Mouse (Mus musculus) Patski (cell line): ENCODE data around the gene Lct. TPM values are rescaled to one million over a fixed set of nuclear protein-coding genes. Genes with fewer than 3 reads are reported as not detected.

Source experiments
- ATAC-seq: fragments of 100-300 bp; one replicate; pipeline ENCODE4 v1.8.0; 2021
- CTCF ChIA-PET: fragments of 350-600 bp; sonication (Branson Sonifier 250); formaldehyde crosslinking; loops from one replicate; lab custom pipeline; 2022; ENCODE audit warnings: inconsistent platforms; lab: Charles Lee
- POLR2A ChIA-PET: fragments of 350-600 bp; sonication (Branson Sonifier 250); formaldehyde crosslinking; loops from one replicate; lab custom pipeline; 2022; ENCODE audit warnings: antibody characterized with exemption, inconsistent platforms; lab: Charles Lee
- DNase-seq: peaks from one replicate; pipeline ENCODE4 v3.0.0-alpha.2; 2011; ENCODE audit warnings: low read depth, low spot score
- H3K27me3 ChIP-seq: fragments of 371-371 bp; one replicate; pipeline ENCODE4 v1.5.1; 2021
- CTCF ChIP-seq: fragments of 100-300 bp; IDR thresholded peaks from one replicate; pipeline ENCODE4 v1.5.1; 2021
- in situ Hi-C: fragments of 300-500 bp; cut with MboI; formaldehyde crosslinking; loops from 3 replicates; pipeline ENCODE4 v1.11.1; 2018; ENCODE audit warnings: low pct_unique_long_range_greater_than_20kb, mixed read lengths
- polyA plus RNA-seq: library from polyadenylated mRNA; unstranded; gene quantifications from one replicate; pipeline ENCODE4 v1.2.3, GENCODE M21; 2021

The Lct gene
- polyA plus RNA-seq, 1 experiment from 2014 or later = 0.04 TPM

DNA sequence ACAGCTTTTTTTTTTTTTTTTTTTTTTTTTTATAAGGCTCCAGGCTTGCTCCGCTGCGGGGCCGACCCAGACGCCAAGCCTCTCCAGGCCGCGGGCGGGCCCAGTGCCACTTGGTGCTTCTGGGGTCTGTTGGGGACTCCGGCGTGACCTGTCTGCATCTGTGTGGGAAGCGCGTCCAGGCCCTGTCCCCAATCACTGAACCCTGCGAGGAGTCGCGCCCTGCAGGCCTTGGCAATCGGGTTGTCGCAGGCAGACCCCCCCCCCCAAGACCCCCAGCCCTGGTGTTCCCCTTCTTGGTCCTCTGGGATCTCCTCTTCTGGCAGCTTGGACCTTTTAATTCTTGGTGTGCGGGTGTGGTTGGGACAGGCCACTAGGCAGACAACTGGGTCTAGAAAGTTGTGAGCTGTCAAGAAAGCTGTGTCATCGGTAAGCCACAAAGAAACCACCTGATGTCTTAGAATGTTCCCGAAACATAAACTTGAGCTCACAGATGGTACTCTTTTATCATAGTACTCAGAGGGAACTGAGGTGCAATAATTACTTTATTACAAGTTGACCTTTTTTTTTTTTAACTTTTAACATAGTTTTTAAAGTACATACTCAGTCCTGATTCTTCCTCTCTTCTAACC lies 83.3 kb downstream of the Lct start:
- DNase-seq = no peak

GRCm38 (mm10) chr1:128243996-128244726 lies 84.0 kb downstream of the Lct start:
- CTCF ChIA-PET = no interaction called here
- no peaks in the 10 kb centered on the region for H3K27me3 ChIP-seq
- peak; percentile 89 for ATAC-seq
- TF ChIP-seq CTCF = no peak
- POLR2A ChIA-PET = interaction anchor here (0.6 to 0.7 kb wide), 5 partner anchors 29 to 401 kb away, joined by 3 to 6 read pairs (median 4); no protein-coding TSS in a partner anchor
- in situ Hi-C loops = no loop called here
- peak; percentile 81 for DNase-seq

More for the DNA sequence above, 83.3 kb downstream of the Lct start:
- TF ChIP-seq CTCF = no peak
- in situ Hi-C loops = no loop called here
- H3K27me3 ChIP-seq = no peaks in the 10 kb centered on the region
- POLR2A ChIA-PET = interaction anchor here (0.6 to 0.7 kb wide), 5 partner anchors 30 to 402 kb away, joined by 3 to 6 read pairs (median 4); no protein-coding TSS in a partner anchor
- ATAC-seq = peak; percentile 19
- CTCF ChIA-PET = no interaction called here

- DNase-seq (no peak), ATAC-seq (peak; percentile 20)
- POLR2A ChIA-PET = no interaction called here
- in situ Hi-C loops = no loop called here
- TF ChIP-seq CTCF = no peak
- H3K27me3 ChIP-seq = no peaks in the 10 kb centered on the region
- CTCF ChIA-PET = no interaction called here
Measured at GRCm38 (mm10) chr1:128243627-128243995, 84.5 kb downstream of the Lct start, which contains the start of gene Ubxn4. Ubxn4 (plus strand) TSS chr1:128243964.

DNA sequence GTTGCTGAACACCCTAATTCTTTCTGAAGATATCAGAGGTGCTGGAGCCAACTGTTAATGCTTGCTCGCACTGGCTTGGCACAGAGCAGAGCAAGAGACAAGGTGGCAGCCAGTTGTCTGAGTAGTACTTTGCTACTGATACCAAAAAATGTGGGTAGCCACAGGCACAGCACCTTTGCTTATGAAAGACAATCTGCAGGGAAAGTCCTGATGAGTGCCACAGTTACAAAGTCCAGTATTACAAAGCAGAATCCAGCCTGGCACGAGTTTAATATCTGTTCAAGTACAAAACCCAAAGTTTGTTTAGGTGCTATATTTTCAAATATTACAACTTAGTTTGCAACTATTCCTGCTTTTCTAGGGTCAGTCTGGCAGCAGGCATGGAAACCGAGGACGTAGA lies 92.9 kb downstream of the Lct start:
- in situ Hi-C loops = no loop called here
- ChIA-PET POLR2A (interaction anchor here (0.6 kb wide), 1 partner anchor 303 kb away, joined by 3 read pairs; no protein-coding TSS in a partner anchor), CTCF (no interaction called here)
- TF ChIP-seq CTCF = no peak
- DNase-seq (no peak), ATAC-seq (no peak)
- H3K27me3 ChIP-seq = no peaks in the 10 kb centered on the region

Other genes with a start within 250 kb of the Lct start
- gene Zranb3, start 225.3 kb downstream of the Lct start, polyA plus RNA-seq = 13.5 TPM
- 83.9 TPM for gene R3hdm1, start 225.0 kb downstream of the Lct start, polyA plus RNA-seq
- gene Ubxn4, start 84.4 kb downstream of the Lct start, polyA plus RNA-seq = 102 TPM
- 73.5 TPM for gene Mcm6, start 31.3 kb upstream of the Lct start, polyA plus RNA-seq
- 107 TPM for gene Dars, start 89.0 kb upstream of the Lct start, polyA plus RNA-seq